Mouse (Mus musculus) midbrain, postnatal 0 days (tissue): ENCODE measurements around the gene Slc23a3. TPM values are rescaled to one million over a fixed set of nuclear protein-coding genes. Genes with fewer than 3 reads are reported as not detected.

Experiments
- ATAC-seq: fragments of 200-750 bp; cut with Nextera tagmentation; 2 replicates; pipeline ENCODE4 v1.8.0; 2017; ENCODE audit warnings: moderate number of reproducible peaks, mild to moderate bottlenecking, moderate TSS enrichment, moderate library complexity; ENCODE audit not compliant: low FRiP score
- DNase-seq: peaks from one replicate; pipeline ENCODE4 v3.0.0-alpha.2; 2015; ENCODE audit warnings: low spot score
- H3K27ac ChIP-seq: fragments of 300-500 bp; sonication (generic); 2 replicates; pipeline ENCODE4 v1.5.1; 2014; ENCODE audit warnings: low read depth, mild to moderate bottlenecking, low read length, mixed read lengths
- H3K27me3 ChIP-seq: fragments of 300-500 bp; sonication (generic); 2 replicates; pipeline ENCODE4 v1.6.1; 2014; ENCODE audit warnings: low read length, control low read depth, mixed read lengths; ENCODE audit not compliant: insufficient read depth
- H3K36me3 ChIP-seq: fragments of 300-500 bp; sonication (generic); 2 replicates; pipeline ENCODE4 v1.6.1; 2014; ENCODE audit warnings: low read length, control low read depth, mixed read lengths; ENCODE audit not compliant: insufficient read depth
- H3K4me1 ChIP-seq: fragments of 300-500 bp; sonication (generic); 2 replicates; pipeline ENCODE4 v1.6.1; 2014; ENCODE audit warnings: mild to moderate bottlenecking, control low read depth, antibody characterized with exemption, low read length, mixed read lengths; ENCODE audit not compliant: insufficient read depth
- H3K4me2 ChIP-seq: fragments of 300-500 bp; sonication (generic); 2 replicates; pipeline ENCODE4 v1.6.1; 2014; ENCODE audit warnings: low read depth, mild to moderate bottlenecking, low read length, mixed read lengths; ENCODE audit not compliant: poor library complexity, severe bottlenecking
- H3K4me3 ChIP-seq: fragments of 300-500 bp; sonication (generic); 2 replicates; pipeline ENCODE4 v1.5.1; 2014; ENCODE audit warnings: low read depth, mild to moderate bottlenecking, low read length, moderate library complexity
- H3K9ac ChIP-seq: fragments of 300-500 bp; sonication (generic); replicated peaks from 2 replicates; pipeline ENCODE4 v1.6.1; 2014; ENCODE audit warnings: mild to moderate bottlenecking, low read length, moderate library complexity, mixed read lengths; ENCODE audit not compliant: poor library complexity, severe bottlenecking
- H3K9me3 ChIP-seq: fragments of 300-500 bp; sonication (generic); 2 replicates; pipeline ENCODE4 v1.6.1; 2016; ENCODE audit warnings: low read length, control low read depth
- CTCF ChIP-seq: IDR thresholded peaks from 2 replicates; pipeline ENCODE4 v1.5.1; 2016; ENCODE audit warnings: antibody characterized with exemption, mild to moderate bottlenecking
- WGBS: fragments of 180-500 bp; shearing (Covaris S2); extraction: QIAGEN DNeasy Blood & Tissue Kit; methylation state at CpG from one replicate; pipeline ENCODE4 v1.1.7; 2014; 5-methylcytosine and 5-hydroxymethylcytosine counted together
- polyA plus RNA-seq: library from polyadenylated mRNA; unstranded; fragments of >200 nt; fragmentation: Nextera tagmentation; extraction: Ambion mirVana; gene quantifications from 2 replicates; pipeline ENCODE4 v1.2.1, GENCODE M21; 2015
- total RNA-seq: library from RNA; depleted of rRNA; stranded (reverse); fragments of >200 nt; gene quantifications from 2 replicates; pipeline ENCODE4 v1.2.3, GENCODE M21; 2014

Slc23a3 gene
- total and polyA plus RNA-seq, 2 experiments from 2014 or later = not detected

- H3K36me3 ChIP-seq = no peaks in the 10 kb centered on the region
- no peak for DNase-seq
- no peak overlapping the region for H3K4me3 ChIP-seq
- H3K27ac ChIP-seq = no peak overlapping the region
- no peak overlapping the region for H3K4me2 ChIP-seq
- no peak for ATAC-seq
- TF ChIP-seq CTCF = no peak
- no peaks in the 10 kb centered on the region for H3K4me1 ChIP-seq
- H3K9ac ChIP-seq = no peak overlapping the region
- H3K27me3 ChIP-seq = no peaks in the 10 kb centered on the region
- H3K9me3 ChIP-seq = no peaks in the 10 kb centered on the region
These were observed 25.3 kb upstream of the Slc23a3 start for GRCm38 (mm10) chr1:75158990-75159389.

- ATAC-seq = no peak
- no peak for TF ChIP-seq CTCF
- no peak overlapping the region for H3K4me3 ChIP-seq
- 71% methylated on average over 3 of the region's 3 CpGs for WGBS
- no peak overlapping the region for H3K4me2 ChIP-seq
- H3K9ac ChIP-seq = no peak overlapping the region
- no peaks in the 10 kb centered on the region for H3K9me3 ChIP-seq
- no peaks in the 10 kb centered on the region for H3K36me3 ChIP-seq
- DNase-seq = no peak
- H3K4me1 ChIP-seq = no peaks in the 10 kb centered on the region
- no peak overlapping the region for H3K27ac ChIP-seq
- H3K27me3 ChIP-seq = no peaks in the 10 kb centered on the region
These were observed 22.1 kb upstream of the Slc23a3 start for GRCm38 (mm10) chr1:75155837-75156236.

GRCm38 (mm10) chr1:75148727-75149126 is 15.0 kb upstream of the Slc23a3 start:
- Histone ChIP-seq H3K4me1 (peaks cover 8% of the 10 kb centered on the region), H3K4me3 (no peak overlapping the region), H3K9me3 (no peaks in the 10 kb centered on the region), H3K4me2 (no peak overlapping the region), H3K27me3 (no peaks in the 10 kb centered on the region), H3K27ac (no peak overlapping the region), H3K9ac (no peak overlapping the region), H3K36me3 (peaks cover 41% of the 10 kb centered on the region)
- DNase-seq = no peak
- TF ChIP-seq CTCF = no peak
- WGBS = 96% methylated on average over 4 of the region's 4 CpGs
- ATAC-seq = no peak

- Histone ChIP-seq H3K4me2 (no peak overlapping the region), H3K27me3 (no peaks in the 10 kb centered on the region), H3K27ac (no peak overlapping the region), H3K4me3 (no peak overlapping the region), H3K4me1 (peaks cover 10% of the 10 kb centered on the region), H3K36me3 (peaks cover 41% of the 10 kb centered on the region), H3K9me3 (no peaks in the 10 kb centered on the region), H3K9ac (no peak overlapping the region)
- DNase-seq (no peak), ATAC-seq (no peak)
- 84% methylated on average over 7 of the region's 7 CpGs for WGBS
- no peak for TF ChIP-seq CTCF
These were observed 13.9 kb upstream of the Slc23a3 start for GRCm38 (mm10) chr1:75147411-75148135.

- TF ChIP-seq CTCF = no peak
- H3K9me3 ChIP-seq = no peaks in the 10 kb centered on the region
- ATAC-seq (no peak), DNase-seq (no peak)
- H3K36me3 ChIP-seq = peaks cover 41% of the 10 kb centered on the region
- H3K9ac ChIP-seq = no peak overlapping the region
- H3K27ac ChIP-seq = no peak overlapping the region
- H3K4me3 ChIP-seq = no peak overlapping the region
- H3K4me1 ChIP-seq = peaks cover 17% of the 10 kb centered on the region
- H3K4me2 ChIP-seq = no peak overlapping the region
- 97% methylated on average over 3 of the region's 3 CpGs for WGBS
- no peaks in the 10 kb centered on the region for H3K27me3 ChIP-seq
These were observed 11.9 kb upstream of the Slc23a3 start for GRCm38 (mm10) chr1:75145589-75145988.

GRCm38 (mm10) chr1:75142301-75143261 is 8.9 kb upstream of the Slc23a3 start, which contains the start of the genes Cnppd1 and Retreg2:
Gene Cnppd1, minus strand, starts transcription at chr1:75142711.
Gene Retreg2, plus strand, starts transcription at chr1:75142778.
- peak within 1 kb of the TSS; percentile 92 for H3K4me2 ChIP-seq
- under 1% methylated on average over 76 of the region's 91 CpGs for WGBS
- peak; percentile 69 for TF ChIP-seq CTCF

More at GRCm38 (mm10) chr1:75142301-75143261, 8.9 kb upstream of the Slc23a3 start, which contains the start of the genes Cnppd1 and Retreg2:
- H3K27ac ChIP-seq = peak within 1 kb of the TSS; percentile 95
- peak within 1 kb of the TSS; percentile 89 for H3K9ac ChIP-seq
- H3K36me3 ChIP-seq = peaks cover 40% of the 10 kb centered on the region
- H3K9me3 ChIP-seq = no peaks in the 10 kb centered on the region
- ATAC-seq (peak; percentile 90), DNase-seq (peak; percentile 98)
- H3K4me3 ChIP-seq = peak within 1 kb of the TSS; percentile 68
- no peaks in the 10 kb centered on the region for H3K27me3 ChIP-seq
- H3K4me1 ChIP-seq = peaks cover 20% of the 10 kb centered on the region
